Mouse (Mus musculus) stomach, embryonic 14.5 days (tissue): ENCODE results near the gene Aif1. TPM values are rescaled to one million over a fixed set of nuclear protein-coding genes. Genes with fewer than 3 reads are reported as not detected.
A peak's percentile ranks its signal among the peaks of the same experiment; 100 is the strongest.

ENCODE experiments used
- ATAC-seq: fragments of 200-750 bp; cut with Nextera tagmentation; 2 replicates; pipeline ENCODE4 v1.8.0; 2017; ENCODE audit warnings: low read depth, moderate TSS enrichment; ENCODE audit not compliant: insufficient number of reproducible peaks, insufficient read depth, low FRiP score
- H3K27ac ChIP-seq: fragments of 300-500 bp; sonication (generic); 2 replicates; pipeline ENCODE4 v1.5.1; 2014; ENCODE audit warnings: mild to moderate bottlenecking, low read length, moderate library complexity, mixed read lengths
- H3K27me3 ChIP-seq: fragments of 300-500 bp; sonication (generic); 2 replicates; pipeline ENCODE4 v1.6.1; 2014; ENCODE audit warnings: low read length, control low read depth, mixed read lengths; ENCODE audit not compliant: control insufficient read depth, insufficient read depth
- H3K36me3 ChIP-seq: fragments of 300-500 bp; sonication (generic); 2 replicates; pipeline ENCODE4 v1.6.1; 2014; ENCODE audit warnings: mild to moderate bottlenecking, control low read depth, low read length, moderate library complexity, mixed read lengths; ENCODE audit not compliant: control insufficient read depth, insufficient read depth
- H3K4me1 ChIP-seq: fragments of 300-500 bp; sonication (generic); 2 replicates; pipeline ENCODE4 v1.6.1; 2014; ENCODE audit warnings: low read length, control low read depth, mixed read lengths; ENCODE audit not compliant: control insufficient read depth, insufficient read depth
- H3K4me2 ChIP-seq: fragments of 300-500 bp; sonication (generic); replicated peaks from 2 replicates; pipeline ENCODE4 v1.6.1; 2014; ENCODE audit warnings: low read depth, low read length, control low read depth
- H3K4me3 ChIP-seq: fragments of 300-500 bp; sonication (generic); 2 replicates; pipeline ENCODE4 v1.5.1; 2014; ENCODE audit warnings: low read depth, low read length, control low read depth
- H3K9ac ChIP-seq: fragments of 300-500 bp; sonication (generic); replicated peaks from 2 replicates; pipeline ENCODE4 v1.6.1; 2014; ENCODE audit warnings: low read depth, mild to moderate bottlenecking, control low read depth, low read length, moderate library complexity, mixed read lengths
- H3K9me3 ChIP-seq: fragments of 300-500 bp; sonication (generic); 2 replicates; pipeline ENCODE4 v1.6.1; 2016; ENCODE audit warnings: low read depth, low read length, control low read depth; ENCODE audit not compliant: control insufficient read depth
- WGBS: fragments of 180-500 bp; shearing (Covaris S2); extraction: QIAGEN DNeasy Blood & Tissue Kit; methylation state at CpG from one replicate; pipeline ENCODE4 v1.1.7; 2014; 5-methylcytosine and 5-hydroxymethylcytosine counted together
- polyA plus RNA-seq: library from polyadenylated mRNA; unstranded; fragments of >200 nt; fragmentation: Nextera tagmentation; extraction: Ambion mirVana; gene quantifications from 2 replicates; pipeline ENCODE4 v1.2.1, GENCODE M21; 2014

Aif1 gene
- polyA plus RNA-seq, 1 experiment from 2014 or later, result 19.6 TPM

GRCm38 (mm10) chr17:35198946-35199345 lies 23.1 kb upstream of the Aif1 start:
- Histone ChIP-seq H3K4me3 (no peak overlapping the region), H3K27me3 (peaks cover 13% of the 10 kb centered on the region), H3K36me3 (no peaks in the 10 kb centered on the region), H3K4me2 (no peak overlapping the region), H3K9ac (no peak overlapping the region), H3K27ac (no peak overlapping the region), H3K9me3 (no peaks in the 10 kb centered on the region), H3K4me1 (peaks cover 14% of the 10 kb centered on the region; the same call in 1 of the 2 replicates)
- ATAC-seq, result no peak
- WGBS, result 31% methylated on average over 8 of the region's 8 CpGs

DNA sequence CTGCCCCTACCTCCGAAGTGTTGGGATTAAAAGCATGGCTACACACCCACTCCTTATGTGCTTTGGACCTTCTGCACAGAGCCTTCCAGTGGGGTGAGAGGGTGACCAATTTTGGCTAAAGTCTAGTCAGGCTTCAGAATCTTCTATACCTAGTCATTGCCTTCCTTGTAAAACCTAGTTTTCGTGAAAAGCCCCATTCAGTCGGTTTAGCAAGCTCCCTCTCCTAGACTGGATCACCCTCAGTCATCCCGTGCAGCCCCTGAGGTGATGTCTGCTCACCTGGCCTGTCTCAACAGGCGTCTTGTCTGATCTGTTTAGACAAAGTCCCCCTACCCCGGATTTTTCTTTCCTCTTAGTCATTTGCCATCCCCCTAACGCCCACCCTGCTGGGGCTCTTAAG lies 22.2 kb upstream of the Aif1 start:
- Histone ChIP-seq H3K36me3 (no peaks in the 10 kb centered on the region), H3K27me3 (peaks cover 13% of the 10 kb centered on the region), H3K4me1 (peaks cover 14% of the 10 kb centered on the region; the same call in 1 of the 2 replicates), H3K9ac (no peak overlapping the region), H3K4me3 (no peak overlapping the region), H3K4me2 (no peak overlapping the region), H3K27ac (no peak overlapping the region), H3K9me3 (no peaks in the 10 kb centered on the region)
- 56% methylated on average over 7 of the region's 7 CpGs for WGBS
- ATAC-seq, result no peak

GRCm38 (mm10) chr17:35197126-35197525 lies 21.3 kb upstream of the Aif1 start:
- Histone ChIP-seq H3K4me1 (peaks cover 14% of the 10 kb centered on the region; the same call in 1 of the 2 replicates), H3K9me3 (no peaks in the 10 kb centered on the region), H3K9ac (no peak overlapping the region), H3K4me3 (no peak overlapping the region), H3K27me3 (peaks cover 11% of the 10 kb centered on the region), H3K36me3 (no peaks in the 10 kb centered on the region), H3K4me2 (no peak overlapping the region), H3K27ac (no peak overlapping the region)
- no peak for ATAC-seq
- 44% methylated on average over 5 of the region's 6 CpGs for WGBS

- WGBS, result 29% methylated on average over 9 of the region's 9 CpGs
- Histone ChIP-seq H3K4me1 (peaks cover 14% of the 10 kb centered on the region; the same call in 1 of the 2 replicates), H3K27me3 (peaks cover 11% of the 10 kb centered on the region)
These were observed 20.4 kb upstream of the Aif1 start for GRCm38 (mm10) chr17:35196321-35196641.

GRCm38 (mm10) chr17:35195631-35196320 lies 19.9 kb upstream of the Aif1 start:
- WGBS, result 2% methylated on average over 65 of the region's 66 CpGs
- H3K27me3 ChIP-seq, result peaks cover 9% of the 10 kb centered on the region

More at GRCm38 (mm10) chr17:35196321-35196641, 20.4 kb upstream of the Aif1 start:
- H3K36me3 ChIP-seq, result no peaks in the 10 kb centered on the region
- H3K9ac ChIP-seq, result no peak overlapping the region
- no peaks in the 10 kb centered on the region for H3K9me3 ChIP-seq
- no peak overlapping the region for H3K27ac ChIP-seq
- H3K4me3 ChIP-seq, result peak overlapping the region; percentile 38; the same call in 1 of the 2 replicates
- ATAC-seq, result no peak
- H3K4me2 ChIP-seq, result peak overlapping the region; percentile 79

DNA sequence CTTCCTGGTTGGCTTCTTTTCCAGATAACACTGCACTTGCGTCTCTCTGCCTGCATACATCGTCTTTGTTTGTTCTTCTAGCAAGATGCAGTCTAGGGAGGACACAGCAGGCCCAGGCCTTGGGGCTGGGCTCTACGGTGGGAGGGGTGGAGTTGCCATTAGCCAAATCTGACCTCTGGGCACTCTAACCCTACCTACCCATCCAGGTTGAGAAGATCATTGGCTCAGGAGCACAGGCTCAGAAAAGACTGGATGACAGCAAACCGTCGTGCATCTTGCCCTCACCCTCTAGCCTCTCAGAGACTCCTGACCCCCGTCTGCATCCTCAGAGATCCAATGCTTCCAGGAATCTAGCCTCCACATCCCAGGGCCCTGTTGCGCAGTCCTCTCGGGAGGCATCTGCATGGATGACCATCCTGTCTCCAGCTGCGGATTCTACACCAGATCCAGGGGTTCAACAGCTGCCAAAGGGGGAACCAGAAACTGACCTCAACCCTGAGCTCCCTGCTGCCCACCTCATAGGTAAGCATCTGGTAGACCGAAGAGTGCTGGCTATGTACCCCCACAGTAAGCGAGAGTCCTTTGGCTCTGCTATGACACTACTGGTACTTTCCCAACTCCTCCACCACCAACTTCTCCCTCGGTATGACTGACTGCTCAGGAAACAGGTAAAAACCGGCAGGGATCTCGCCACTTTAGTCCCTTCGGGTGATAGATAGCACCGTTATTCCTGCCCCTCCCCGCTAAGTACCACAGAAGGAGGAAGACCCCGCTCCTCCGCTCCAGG lies 19.2 kb upstream of the Aif1 start:
- Histone ChIP-seq H3K27ac (no peak overlapping the region), H3K9ac (no peak overlapping the region; the same call in 1 of the 2 replicates), H3K4me3 (peak overlapping the region; percentile 38), H3K4me1 (peaks cover 14% of the 10 kb centered on the region; the same call in 1 of the 2 replicates), H3K27me3 (peaks cover 8% of the 10 kb centered on the region), H3K36me3 (no peaks in the 10 kb centered on the region), H3K4me2 (peak overlapping the region; percentile 79), H3K9me3 (no peaks in the 10 kb centered on the region)
- WGBS, result 40% methylated on average over 19 of the region's 19 CpGs
- ATAC-seq, result 0 out of 2 replicates have a peak, but pooled peaks have one; percentile 5

More at GRCm38 (mm10) chr17:35195631-35196320, 19.9 kb upstream of the Aif1 start:
- H3K9me3 ChIP-seq, result no peaks in the 10 kb centered on the region
- H3K4me1 ChIP-seq, result peaks cover 14% of the 10 kb centered on the region; the same call in 1 of the 2 replicates
- H3K36me3 ChIP-seq, result no peaks in the 10 kb centered on the region
- peak overlapping the region; percentile 79 for H3K4me2 ChIP-seq
- peak overlapping the region; percentile 38 for H3K4me3 ChIP-seq
- H3K9ac ChIP-seq, result no peak overlapping the region; the same call in 1 of the 2 replicates
- no peak overlapping the region for H3K27ac ChIP-seq
- peak; percentile 83 for ATAC-seq

DNA sequence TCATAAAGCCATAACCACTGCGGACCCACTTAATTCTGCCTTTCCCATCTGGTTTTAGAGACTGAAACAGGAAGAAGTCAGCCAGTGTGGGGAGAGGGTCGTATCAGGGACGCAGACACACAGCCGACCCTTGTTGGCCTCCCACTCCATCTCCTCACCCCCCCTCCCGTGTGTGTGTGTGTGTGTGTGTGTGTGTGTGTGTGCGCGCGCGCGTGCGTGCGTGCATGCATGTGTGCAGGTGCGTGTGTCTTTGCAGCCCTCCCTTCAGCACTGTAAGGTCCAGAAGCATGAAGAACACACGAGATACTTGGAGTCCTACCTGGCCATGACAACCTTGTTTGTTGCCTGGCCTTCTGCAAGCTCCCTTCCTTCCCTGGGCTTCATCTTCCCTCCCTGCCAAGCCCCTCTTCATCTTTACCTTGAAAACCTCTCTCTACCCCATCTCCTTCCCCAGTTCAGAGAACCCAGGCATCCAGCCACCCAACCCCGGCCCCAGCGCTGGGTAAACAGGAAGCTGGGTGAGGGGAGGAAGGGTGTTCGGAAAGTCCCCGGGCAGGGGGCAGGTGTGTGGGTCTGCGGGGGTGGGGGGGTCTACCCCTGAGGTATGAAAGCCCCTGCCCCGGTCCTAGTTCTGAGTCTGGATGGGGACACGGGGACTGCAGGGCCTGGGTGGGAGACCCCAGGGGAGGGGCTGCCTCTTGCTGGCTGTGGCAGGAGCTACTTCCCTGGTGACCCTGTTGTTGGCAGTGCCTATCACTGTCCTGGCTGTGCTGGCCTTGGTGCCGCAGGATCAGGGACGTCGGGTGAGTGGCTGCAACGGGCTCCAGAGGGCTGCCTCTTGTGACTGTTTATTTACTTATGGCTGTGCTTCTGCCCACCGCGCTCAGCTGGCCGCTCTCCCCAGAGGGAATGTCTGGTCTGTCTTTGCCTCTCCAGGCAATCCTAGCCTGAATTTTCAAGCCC lies 18.3 kb upstream of the Aif1 start, which contains the start of gene Ltb:
Gene Ltb, plus strand, starts transcription at position 559 of the 963 bp plus-strand sequence.
- Histone ChIP-seq H3K9me3 (no peaks in the 10 kb centered on the region), H3K27me3 (peaks cover 8% of the 10 kb centered on the region), H3K36me3 (no peaks in the 10 kb centered on the region), H3K9ac (no peak within 1 kb of the TSS), H3K4me2 (peak within 1 kb of the TSS; percentile 79), H3K4me3 (peak within 1 kb of the TSS; percentile 38; the same call in 1 of the 2 replicates), H3K4me1 (peaks cover 14% of the 10 kb centered on the region; the same call in 1 of the 2 replicates), H3K27ac (no peak within 1 kb of the TSS)
- WGBS, result 49% methylated on average over 28 of the region's 28 CpGs
- ATAC-seq, result no peak
